Mouse (Mus musculus): ENCODE results near the gene Rnf10.

DNA sequence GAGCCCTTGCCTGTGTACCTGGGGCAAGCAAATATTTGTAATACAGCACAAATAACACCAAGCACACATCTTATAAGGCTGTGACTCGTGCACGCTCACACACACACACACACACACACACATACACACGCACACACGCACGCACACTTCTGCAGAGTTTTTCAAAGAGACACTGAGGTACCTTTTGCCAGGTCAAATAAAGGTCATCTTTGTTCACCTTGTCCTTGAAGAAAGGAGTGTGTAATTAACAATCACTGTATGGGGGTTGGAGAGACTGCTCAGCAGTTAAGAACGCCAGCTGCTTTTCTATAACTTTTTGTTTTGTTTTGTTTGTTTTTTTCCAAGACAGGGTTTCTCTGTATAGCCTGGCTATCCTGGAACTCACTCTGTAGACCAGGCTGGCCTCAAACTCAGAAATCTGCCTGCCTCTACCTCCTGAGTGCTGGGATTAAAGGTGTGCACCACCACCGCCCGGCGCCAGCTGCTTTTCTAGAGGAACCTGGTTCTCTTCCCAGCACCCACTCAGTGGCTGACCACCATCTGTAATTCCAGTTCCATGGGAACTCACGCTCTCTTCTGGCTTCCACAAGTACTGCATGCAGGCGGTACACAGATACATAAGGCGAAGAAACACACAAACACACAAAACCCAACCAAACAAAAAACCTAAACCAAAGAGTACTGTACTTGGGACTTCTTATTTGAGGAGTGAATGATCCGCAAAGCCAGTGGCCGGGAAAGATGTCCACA is 39.5 kb downstream of the Rnf10 start:
- no peak for TF ChIP-seq CTCF (IDR thresholded peaks at IDR 0.05; ENCODE audit: control insufficient read depth, insufficient read depth, insufficient replicate concordance, low read depth, low read length)
- TF ChIP-seq POLR2A (IDR thresholded peaks at IDR 0.05; ENCODE audit: control insufficient read depth, low read depth, low read length), result no peak
